Mouse (Mus musculus) hindbrain, embryonic 16.5 days (tissue): ENCODE data around the gene Traf5. TPM values are rescaled to one million over a fixed set of nuclear protein-coding genes. Genes with fewer than 3 reads are reported as not detected.

ENCODE experiments used
- ATAC-seq: fragments of 200-750 bp; cut with Nextera tagmentation; 2 replicates; pipeline ENCODE4 v1.8.0; 2017; ENCODE audit warnings: moderate TSS enrichment, moderate library complexity
- H3K27ac ChIP-seq: fragments of 300-500 bp; sonication (generic); 2 replicates; pipeline ENCODE4 v1.5.1; 2014; ENCODE audit warnings: low read depth, mild to moderate bottlenecking, control low read depth, low read length, moderate library complexity
- H3K27me3 ChIP-seq: fragments of 300-500 bp; sonication (generic); replicated peaks from 2 replicates; pipeline ENCODE4 v1.6.1; 2014; ENCODE audit warnings: low read length; ENCODE audit not compliant: control insufficient read depth, insufficient read depth
- H3K36me3 ChIP-seq: fragments of 300-500 bp; sonication (generic); 2 replicates; pipeline ENCODE4 v1.6.1; 2014; ENCODE audit warnings: mild to moderate bottlenecking, low read length, moderate library complexity, mixed read lengths; ENCODE audit not compliant: control insufficient read depth, insufficient read depth
- H3K4me1 ChIP-seq: fragments of 300-500 bp; sonication (generic); 2 replicates; pipeline ENCODE4 v1.6.1; 2014; ENCODE audit warnings: low read depth, low read length; ENCODE audit not compliant: control insufficient read depth, insufficient read depth
- H3K4me2 ChIP-seq: fragments of 300-500 bp; sonication (generic); 2 replicates; pipeline ENCODE4 v1.6.1; 2014; ENCODE audit warnings: mild to moderate bottlenecking, low read length, control low read depth, moderate library complexity
- H3K4me3 ChIP-seq: fragments of 300-500 bp; sonication (generic); 2 replicates; pipeline ENCODE4 v1.5.1; 2014; ENCODE audit warnings: mild to moderate bottlenecking, low read length, control low read depth, moderate library complexity
- H3K9ac ChIP-seq: fragments of 300-500 bp; sonication (generic); 2 replicates; pipeline ENCODE4 v1.6.1; 2014; ENCODE audit warnings: low read depth, mild to moderate bottlenecking, control low read depth, low read length, moderate library complexity
- H3K9me3 ChIP-seq: fragments of 300-500 bp; sonication (generic); 2 replicates; pipeline ENCODE4 v1.6.1; 2014; ENCODE audit warnings: mild to moderate bottlenecking, low read length, moderate library complexity; ENCODE audit not compliant: control insufficient read depth
- WGBS: fragments of 180-500 bp; shearing (Covaris S2); extraction: QIAGEN DNeasy Blood & Tissue Kit; methylation state at CpG from one replicate; pipeline ENCODE4 v1.1.7; 2014; 5-methylcytosine and 5-hydroxymethylcytosine counted together
- polyA plus RNA-seq: library from polyadenylated mRNA; unstranded; fragments of >200 nt; fragmentation: Nextera tagmentation; extraction: Ambion mirVana; gene quantifications from 2 replicates; pipeline ENCODE4 v1.2.1, GENCODE M21; 2015

The Traf5 gene
- polyA plus RNA-seq, 1 experiment from 2014 or later, result 2.5 TPM

DNA sequence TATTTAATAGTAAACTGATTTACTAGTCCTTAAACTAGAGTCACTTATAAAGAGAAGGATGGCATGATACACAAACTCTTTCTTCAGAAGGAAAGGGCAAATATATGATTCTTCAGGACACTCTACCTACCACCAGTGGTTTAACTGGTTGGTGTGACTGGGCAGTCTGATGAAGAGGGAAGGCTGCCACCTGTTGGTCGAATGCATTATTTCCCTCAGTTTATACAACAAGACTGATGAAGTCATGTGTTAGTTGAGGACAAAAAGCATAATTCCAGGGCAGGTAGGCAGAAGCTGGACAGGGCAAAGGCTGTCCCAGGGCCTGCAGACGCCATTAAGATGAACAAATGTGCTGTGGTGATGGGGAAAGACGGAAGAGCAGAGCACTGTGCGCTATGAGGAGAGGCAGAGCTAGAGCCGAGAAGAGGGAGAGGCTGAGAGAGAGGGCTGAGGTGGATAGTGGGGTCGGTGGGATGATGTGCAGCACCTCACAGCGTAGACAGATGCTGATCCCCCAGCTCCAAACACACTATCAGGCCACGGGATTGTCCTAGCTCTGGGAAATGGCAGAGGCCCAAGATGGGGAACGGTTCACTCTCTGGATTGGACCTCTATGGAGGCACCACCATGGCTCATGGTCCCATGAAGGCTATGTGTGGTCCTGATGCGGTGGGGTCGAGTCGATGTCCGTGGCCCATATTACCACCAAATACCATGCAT, 2.3 kb upstream of the Traf5 start:
- WGBS, result 62% methylated on average over 13 of the region's 13 CpGs
- Histone ChIP-seq H3K9ac (no peak overlapping the region), H3K27me3 (peaks cover 7% of the 10 kb centered on the region), H3K36me3 (peaks cover 8% of the 10 kb centered on the region), H3K27ac (no peak overlapping the region), H3K4me2 (no peak overlapping the region), H3K4me1 (peaks cover 5% of the 10 kb centered on the region; the same call in 1 of the 2 replicates), H3K9me3 (no peaks in the 10 kb centered on the region), H3K4me3 (no peak overlapping the region)
- ATAC-seq, result no peak

DNA sequence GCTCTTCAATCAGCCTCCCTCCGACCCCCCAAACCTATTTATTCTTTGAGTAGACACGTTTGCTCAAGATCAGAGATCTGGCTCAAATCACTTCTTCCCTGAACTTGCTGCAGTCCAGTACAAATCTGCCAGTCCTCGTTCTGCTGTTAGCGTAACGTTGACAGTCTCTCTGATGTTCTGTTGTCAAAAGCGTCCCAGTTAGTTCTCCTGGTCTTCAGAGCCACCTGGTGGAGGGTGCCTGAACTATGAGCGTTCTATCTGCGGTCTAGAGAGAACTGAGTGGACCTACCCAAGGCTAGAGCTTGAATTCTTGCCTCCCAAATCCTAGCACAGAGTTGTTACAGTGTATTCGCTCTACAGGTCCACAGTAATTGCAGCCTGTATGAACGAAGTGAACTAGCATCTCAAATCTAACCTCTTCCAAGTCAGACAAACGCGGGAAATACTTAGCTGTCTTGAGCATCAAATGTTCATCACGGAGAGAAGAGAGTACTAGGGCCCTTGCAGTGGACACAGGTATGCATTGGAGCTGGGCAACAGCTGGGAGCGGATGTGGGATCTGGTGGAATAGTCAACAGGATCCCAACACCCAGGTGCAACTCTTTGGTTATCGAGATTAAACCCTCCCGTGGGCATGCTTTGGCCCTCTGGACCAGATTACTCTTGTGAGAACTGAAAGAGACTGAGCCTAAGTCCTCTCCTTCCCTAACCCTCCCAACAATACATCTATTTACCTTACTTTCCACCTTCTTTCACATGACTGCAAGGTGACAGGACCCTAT, 711 bp upstream of the Traf5 start:
- Histone ChIP-seq H3K4me2 (peak overlapping the region; percentile 99), H3K36me3 (peaks cover 3% of the 10 kb centered on the region), H3K27me3 (peaks cover 7% of the 10 kb centered on the region), H3K9me3 (no peaks in the 10 kb centered on the region), H3K4me1 (peaks cover 5% of the 10 kb centered on the region; the same call in 1 of the 2 replicates), H3K9ac (peak overlapping the region; percentile 74), H3K27ac (no peak overlapping the region), H3K4me3 (peak overlapping the region; percentile 71)
- peak; percentile 85 for ATAC-seq
- 32% methylated on average over 16 of the region's 16 CpGs for WGBS

DNA sequence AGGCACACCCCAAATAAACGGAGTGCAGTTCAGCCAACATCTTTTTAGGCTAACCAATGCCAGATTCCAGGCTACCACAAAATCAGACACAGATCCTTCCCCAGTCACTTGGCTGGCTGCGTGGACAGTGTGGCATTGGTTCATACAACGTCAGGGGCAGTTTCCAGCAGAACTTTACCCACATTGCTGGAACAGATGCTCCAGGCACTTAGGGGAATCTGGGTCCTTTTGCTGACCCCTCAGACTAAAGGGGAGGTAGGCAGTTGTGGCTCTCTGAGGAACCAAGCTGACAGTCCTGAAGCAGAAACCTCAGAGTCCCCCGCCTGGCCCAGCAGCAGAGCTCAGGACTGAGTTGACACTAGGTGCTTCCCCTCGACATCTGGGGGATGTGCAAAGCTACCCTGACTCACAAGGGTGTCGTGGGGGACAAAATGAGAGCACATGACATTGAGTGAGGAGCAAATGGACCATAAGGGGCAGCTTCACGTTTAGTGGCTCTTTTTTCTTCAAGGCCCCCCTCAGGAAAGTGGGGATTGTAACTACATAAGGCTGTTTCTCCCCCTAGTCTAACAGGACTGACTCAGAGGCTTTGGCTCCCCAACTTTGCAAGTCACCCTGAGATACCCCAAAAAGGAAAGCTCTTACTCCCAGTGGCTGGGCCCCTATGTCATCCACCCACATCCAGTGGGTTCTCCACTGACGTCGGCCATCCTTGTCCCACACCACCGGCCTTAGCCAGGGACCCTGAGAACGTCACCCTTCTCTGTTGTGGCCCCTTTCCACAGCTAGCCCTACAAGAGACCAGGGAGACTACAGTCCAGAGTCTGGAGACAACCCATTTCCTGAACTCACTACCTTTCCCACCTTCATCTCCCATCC, 1.4 kb downstream of the Traf5 start:
- H3K4me2 ChIP-seq, result peak overlapping the region; percentile 12; the same call in 1 of the 2 replicates
- 76% methylated on average over 11 of the region's 11 CpGs for WGBS

DNA sequence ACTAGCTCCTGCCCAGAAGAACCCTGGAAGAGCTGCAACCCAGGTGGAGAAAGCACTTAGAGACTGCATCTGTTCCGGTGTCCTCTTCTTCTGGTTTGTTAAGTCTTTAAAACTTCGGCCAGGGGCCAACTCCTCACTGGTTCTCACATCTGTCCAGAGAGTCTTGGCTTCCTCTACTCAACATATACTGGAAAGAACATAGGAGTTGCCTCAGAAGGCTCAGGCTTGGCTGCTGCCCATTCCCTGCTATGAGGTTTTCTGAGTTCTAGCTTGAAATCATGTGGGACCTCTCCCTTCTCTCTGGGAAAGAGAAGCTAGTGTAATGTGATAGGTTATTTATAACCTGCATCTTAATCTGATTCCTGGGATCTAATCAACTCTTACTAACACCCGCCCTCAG, 2.1 kb downstream of the Traf5 start:
- no peak for ATAC-seq
- Histone ChIP-seq H3K36me3 (no peaks in the 10 kb centered on the region), H3K4me2 (no peak overlapping the region), H3K27me3 (peaks cover 7% of the 10 kb centered on the region), H3K27ac (no peak overlapping the region), H3K4me1 (peaks cover 5% of the 10 kb centered on the region; the same call in 1 of the 2 replicates), H3K4me3 (no peak overlapping the region), H3K9ac (no peak overlapping the region), H3K9me3 (no peaks in the 10 kb centered on the region)
- WGBS, result 92% methylated on average over 3 of the region's 3 CpGs

More for the DNA sequence above, 1.4 kb downstream of the Traf5 start:
- H3K9me3 ChIP-seq, result no peaks in the 10 kb centered on the region
- H3K27ac ChIP-seq, result no peak overlapping the region
- H3K36me3 ChIP-seq, result no peaks in the 10 kb centered on the region
- H3K4me1 ChIP-seq, result peaks cover 5% of the 10 kb centered on the region; the same call in 1 of the 2 replicates
- peaks cover 7% of the 10 kb centered on the region for H3K27me3 ChIP-seq
- H3K4me3 ChIP-seq, result no peak overlapping the region
- H3K9ac ChIP-seq, result no peak overlapping the region
- no peak for ATAC-seq

DNA sequence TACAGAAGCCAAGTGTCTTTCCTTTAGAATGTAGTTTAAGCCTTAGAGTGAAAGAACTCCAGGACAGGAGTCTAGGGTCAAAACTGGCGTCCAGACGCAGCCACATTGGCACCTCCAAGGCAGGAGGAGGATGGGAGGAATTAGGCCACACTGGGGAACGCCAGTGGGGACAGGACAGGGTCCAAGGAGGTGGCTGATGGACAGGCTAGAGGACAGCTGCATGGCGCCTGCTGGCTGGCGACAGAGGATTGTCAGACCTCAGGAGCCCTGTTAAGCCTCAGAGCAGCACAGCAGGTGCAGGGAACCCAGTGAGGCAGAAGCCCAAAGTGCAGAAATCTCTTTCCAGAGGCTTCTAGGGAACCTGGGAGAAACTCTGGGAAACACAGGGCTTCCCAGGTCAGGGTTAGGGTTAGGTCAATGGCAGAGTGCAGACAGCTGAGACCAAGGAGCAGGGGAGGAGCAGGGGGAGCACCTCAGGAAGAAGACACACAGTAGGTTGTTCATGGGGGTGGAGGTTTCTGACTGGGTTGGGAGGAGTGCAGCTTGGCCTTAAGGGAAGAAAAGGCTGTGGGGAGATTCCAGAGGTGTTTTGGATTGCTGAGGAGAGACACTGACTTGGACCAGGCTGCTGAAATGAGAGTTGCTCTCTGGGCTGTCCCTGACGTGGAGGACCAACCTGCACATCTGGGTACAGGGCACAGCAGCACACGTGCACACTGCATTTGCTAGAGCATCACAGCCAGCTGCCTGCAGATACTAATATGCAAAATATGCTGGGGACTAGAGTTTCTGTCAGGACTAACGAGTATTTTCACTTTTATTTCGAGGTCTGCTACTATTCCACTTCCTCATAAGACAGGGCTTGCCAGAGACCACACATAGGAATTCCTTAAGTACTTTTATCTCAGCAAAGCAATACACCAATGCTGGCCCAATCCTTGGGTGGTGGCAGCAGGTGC, 2.9 kb downstream of the Traf5 start:
- WGBS, result 66% methylated on average over 9 of the region's 9 CpGs
- H3K9me3 ChIP-seq, result no peaks in the 10 kb centered on the region
- ATAC-seq, result no peak
- H3K27ac ChIP-seq, result no peak overlapping the region
- H3K4me1 ChIP-seq, result peaks cover 5% of the 10 kb centered on the region; the same call in 1 of the 2 replicates
- H3K4me2 ChIP-seq, result no peak overlapping the region
- H3K9ac ChIP-seq, result no peak overlapping the region
- H3K27me3 ChIP-seq, result peaks cover 7% of the 10 kb centered on the region
- no peaks in the 10 kb centered on the region for H3K36me3 ChIP-seq
- H3K4me3 ChIP-seq, result no peak overlapping the region

DNA sequence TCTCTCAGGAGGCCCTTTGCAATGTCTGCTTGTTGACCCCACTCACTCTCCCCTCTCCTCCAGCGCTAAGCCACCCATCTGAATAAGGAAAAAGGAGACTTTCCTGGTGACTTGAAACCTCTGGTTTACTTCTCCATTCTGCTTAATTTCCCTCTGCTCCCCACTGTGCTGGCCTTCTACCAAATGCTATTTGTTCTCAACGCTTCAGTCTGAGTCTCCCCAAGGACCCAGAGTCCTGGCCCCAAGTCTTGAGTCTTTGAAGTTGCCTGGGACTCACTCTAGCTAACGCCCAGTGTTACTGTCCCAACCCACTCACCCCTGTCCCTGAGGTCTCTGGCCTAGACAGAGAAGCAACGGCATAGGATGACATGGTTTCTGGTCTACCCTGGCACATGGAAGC, 4.3 kb downstream of the Traf5 start:
- H3K4me3 ChIP-seq, result no peak overlapping the region
- no peak overlapping the region for H3K4me2 ChIP-seq
- H3K4me1 ChIP-seq, result peaks cover 5% of the 10 kb centered on the region; the same call in 1 of the 2 replicates
- H3K9me3 ChIP-seq, result no peaks in the 10 kb centered on the region
- no peaks in the 10 kb centered on the region for H3K36me3 ChIP-seq
- H3K27me3 ChIP-seq, result peaks cover 7% of the 10 kb centered on the region
- ATAC-seq, result no peak
- H3K27ac ChIP-seq, result no peak overlapping the region
- H3K9ac ChIP-seq, result no peak overlapping the region
- WGBS, result 75% methylated on average over 4 of the region's 4 CpGs

DNA sequence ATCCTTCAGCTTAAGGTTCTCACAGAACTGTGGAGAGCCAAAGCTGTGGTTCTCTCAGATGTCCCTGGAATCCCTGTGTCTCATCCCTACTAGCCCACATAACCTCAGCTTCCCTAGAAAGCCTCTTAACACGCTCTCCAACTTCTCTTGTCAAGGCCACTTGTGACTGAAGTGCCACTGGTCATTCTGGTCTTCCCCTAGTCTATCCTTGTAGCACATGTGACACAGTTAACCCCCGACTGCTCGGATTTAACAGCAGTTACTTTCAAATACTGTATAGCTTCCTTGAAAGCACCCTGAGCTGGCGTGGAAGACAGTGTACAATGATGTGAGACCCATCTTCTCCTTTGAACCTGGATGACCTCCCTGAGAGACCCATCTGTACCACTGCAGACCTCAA, 5.3 kb downstream of the Traf5 start:
- Histone ChIP-seq H3K4me3 (no peak overlapping the region), H3K9me3 (no peaks in the 10 kb centered on the region), H3K9ac (no peak overlapping the region), H3K36me3 (no peaks in the 10 kb centered on the region), H3K27ac (no peak overlapping the region), H3K27me3 (peaks cover 7% of the 10 kb centered on the region), H3K4me1 (peaks cover 5% of the 10 kb centered on the region; the same call in 1 of the 2 replicates), H3K4me2 (no peak overlapping the region)
- no peak for ATAC-seq
- WGBS, result 88% methylated on average over 4 of the region's 4 CpGs
